Mouse (Mus musculus): ENCODE results near the gene Mat2b. TPM values are rescaled to one million over a fixed set of nuclear protein-coding genes. Genes with fewer than 3 reads are reported as not detected.

Gene Mat2b
- polyA plus RNA-seq, 1 experiment from 2014 or later: 85.1 TPM

- H3K4me3 ChIP-seq (ENCODE audit: low read depth, low read length): no peak overlapping the region
- DNase-seq (no peak), ATAC-seq (ENCODE audit: insufficient read depth) (no peak)
- H3K27ac ChIP-seq (ENCODE audit: low read depth): no peak overlapping the region
- H3K4me1 ChIP-seq (ENCODE audit: insufficient read depth): no peaks in the 10 kb centered on the region
- no peaks in the 10 kb centered on the region for H3K27me3 ChIP-seq (ENCODE audit: insufficient read depth, low read length)
- no peak overlapping the region for H3K9ac ChIP-seq
- no peak for TF ChIP-seq CTCF (IDR thresholded peaks at IDR 0.05; ENCODE audit: low read depth)
- peaks cover 5% of the 10 kb centered on the region; the same call in 1 of the 2 replicates for H3K9me3 ChIP-seq (ENCODE audit: low read depth, low read length)
- peaks cover 31% of the 10 kb centered on the region for H3K36me3 ChIP-seq (ENCODE audit: insufficient read depth)
- WGBS: 78% methylated on average over 4 of the region's 4 CpGs
- H3K4me2 ChIP-seq: no peak overlapping the region
Observed at GRCm38 (mm10) chr11:40675014-40675730, 19.8 kb downstream of the Mat2b start.

DNA sequence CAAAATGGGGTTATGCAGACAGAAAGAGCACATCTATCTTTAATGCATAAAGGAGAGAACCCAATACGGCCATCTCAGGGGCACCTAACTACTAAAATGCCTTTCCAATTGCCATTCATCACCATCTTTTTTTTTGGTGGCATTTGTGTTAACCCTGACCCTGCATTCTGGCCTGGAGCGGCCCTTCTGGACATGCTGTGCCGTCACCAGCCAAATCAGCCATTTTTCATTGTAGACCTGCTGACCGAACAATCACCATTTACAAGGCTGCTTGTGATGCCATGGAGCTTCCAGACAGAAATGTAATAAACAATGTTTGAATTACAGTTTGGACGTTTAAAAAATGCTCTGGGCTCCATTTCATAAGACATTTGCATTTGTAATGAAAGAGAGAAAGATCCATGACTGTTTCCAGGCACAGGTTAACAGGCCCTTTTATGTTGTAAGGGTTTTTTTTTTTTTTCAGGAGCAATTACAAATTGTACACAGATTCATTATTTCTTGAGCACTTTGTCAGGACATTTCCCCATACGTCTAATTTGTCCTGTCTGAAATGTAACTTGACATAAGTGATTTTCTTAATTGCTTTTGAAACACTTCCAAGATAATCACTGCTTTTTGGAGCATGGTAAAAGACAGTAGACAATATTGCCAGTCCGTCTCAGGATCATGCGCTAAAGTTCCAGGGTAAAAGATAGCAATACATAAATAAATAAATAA, 45.1 kb downstream of the Mat2b start:
- H3K9ac ChIP-seq: no peak overlapping the region
- H3K4me2 ChIP-seq: no peak overlapping the region
- no peak overlapping the region for H3K27ac ChIP-seq (ENCODE audit: low read depth)
- H3K36me3 ChIP-seq (ENCODE audit: insufficient read depth): no peaks in the 10 kb centered on the region
- no peaks in the 10 kb centered on the region for H3K27me3 ChIP-seq (ENCODE audit: insufficient read depth, low read length)
- TF ChIP-seq CTCF (IDR thresholded peaks at IDR 0.05; ENCODE audit: low read depth): no peak
- H3K4me3 ChIP-seq (ENCODE audit: low read depth, low read length): no peak overlapping the region
- WGBS: 71% methylated on average over 8 of the region's 8 CpGs
- no peaks in the 10 kb centered on the region for H3K9me3 ChIP-seq (ENCODE audit: low read depth, low read length)
- no peaks in the 10 kb centered on the region for H3K4me1 ChIP-seq (ENCODE audit: insufficient read depth)
- DNase-seq (no peak), ATAC-seq (ENCODE audit: insufficient read depth) (no peak)

DNA sequence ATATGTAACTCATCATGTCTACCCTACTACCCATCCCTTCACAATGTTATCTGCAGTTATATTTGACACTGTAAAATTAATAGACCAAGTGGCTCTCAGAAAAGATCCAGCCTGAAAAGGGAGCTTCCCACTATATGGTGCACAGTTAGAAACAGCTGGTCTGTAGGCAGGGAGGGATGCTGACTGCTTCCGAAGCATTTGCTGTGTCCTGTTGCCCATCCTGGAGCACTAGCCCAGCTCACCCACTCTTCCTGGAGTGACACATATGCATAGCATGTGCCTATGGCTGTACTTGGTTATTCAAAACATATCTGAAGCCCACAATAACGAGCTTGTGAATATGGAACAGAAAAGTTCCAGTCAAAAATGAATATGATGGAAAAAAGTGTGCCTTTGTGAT, 47.8 kb downstream of the Mat2b start:
- no peak overlapping the region for H3K9ac ChIP-seq
- no peak overlapping the region for H3K4me2 ChIP-seq
- no peaks in the 10 kb centered on the region for H3K9me3 ChIP-seq (ENCODE audit: low read depth, low read length)
- 54% methylated on average over 2 of the region's 2 CpGs for WGBS
- no peaks in the 10 kb centered on the region for H3K27me3 ChIP-seq (ENCODE audit: insufficient read depth, low read length)
- no peak overlapping the region for H3K27ac ChIP-seq (ENCODE audit: low read depth)
- ATAC-seq (ENCODE audit: insufficient read depth): no peak
- H3K36me3 ChIP-seq (ENCODE audit: insufficient read depth): no peaks in the 10 kb centered on the region
- no peak for DNase-seq
- no peaks in the 10 kb centered on the region for H3K4me1 ChIP-seq (ENCODE audit: insufficient read depth)
- no peak for TF ChIP-seq CTCF (IDR thresholded peaks at IDR 0.05; ENCODE audit: low read depth)
- no peak overlapping the region for H3K4me3 ChIP-seq (ENCODE audit: low read depth, low read length)

Other genes starting within 250 kb of the Mat2b start
- gene Hmmr, start 38.2 kb upstream of the Mat2b start, polyA plus RNA-seq (2014; fragmentation: Nextera tagmentation; extraction: Ambion mirVana): 62.9 and 63.7 TPM in 2 replicates
- 167 and 172 TPM in 2 replicates for gene Nudcd2, start 38.5 kb upstream of the Mat2b start, polyA plus RNA-seq (2014; fragmentation: Nextera tagmentation; extraction: Ambion mirVana)
- gene Ccng1, start 60.1 kb upstream of the Mat2b start, polyA plus RNA-seq (2014; fragmentation: Nextera tagmentation; extraction: Ambion mirVana): 35.8 and 42.0 TPM in 2 replicates

Data from lung, embryonic 14.5 days (tissue).